Mouse (Mus musculus) limb, embryonic 11.5 days (tissue): ENCODE data around the gene Adamts9. TPM values are rescaled to one million over a fixed set of nuclear protein-coding genes. Genes with fewer than 3 reads are reported as not detected.

Source experiments
- polyA plus RNA-seq: library from polyadenylated mRNA; unstranded; fragments of >200 nt; fragmentation: Nextera tagmentation; extraction: Ambion mirVana; gene quantifications from 2 replicates; pipeline ENCODE4 v1.2.1, GENCODE M21; 2014

The Adamts9 gene
- polyA plus RNA-seq, 1 experiment from 2014 or later: 3.0 TPM

Other genes with a start within 250 kb of the Adamts9 start
- gene Prickle2, start 237.3 kb downstream of the Adamts9 start, polyA plus RNA-seq: 5.0 and 5.9 TPM in 2 replicates
- gene A730049H05Rik, start 127.0 kb downstream of the Adamts9 start, polyA plus RNA-seq: 0.10 and 0.55 TPM in 2 replicates
- 0.03 and 0.04 TPM in 2 replicates for gene Gm15737, start 74.1 kb downstream of the Adamts9 start, polyA plus RNA-seq